Mouse (Mus musculus) 3134 (cell line): ENCODE data around the gene Auh.

ENCODE experiments used
- DNase-seq: peaks from one replicate; pipeline ENCODE4 v3.0.0-alpha.2; 2011; ENCODE audit warnings: low spot score; ENCODE audit not compliant: insufficient read length; ENCODE audit errors: extremely low read depth

The Auh gene

GRCm38 (mm10) chr13:52845618-52846017, 83.9 kb downstream of the Auh start:
- no peak for DNase-seq

- DNase-seq: no peak
These were observed 85.8 kb downstream of the Auh start for GRCm38 (mm10) chr13:52843536-52844178.

GRCm38 (mm10) chr13:52836231-52836630, 93.2 kb downstream of the Auh start:
- DNase-seq: no peak

- DNase-seq: no peak
These were observed 94.9 kb downstream of the Auh start for GRCm38 (mm10) chr13:52834591-52834990.

- no peak for DNase-seq
These were observed 95.7 kb downstream of the Auh start for GRCm38 (mm10) chr13:52833748-52834147.

GRCm38 (mm10) chr13:52833220-52833619, 96.3 kb downstream of the Auh start:
- peak; percentile 24 for DNase-seq

GRCm38 (mm10) chr13:52832481-52833170, 96.9 kb downstream of the Auh start:
- DNase-seq: no peak

- DNase-seq: no peak
These were observed 98.3 kb downstream of the Auh start for GRCm38 (mm10) chr13:52831037-52831757.

- DNase-seq: peak; percentile 55
These were observed 100.4 kb downstream of the Auh start for GRCm38 (mm10) chr13:52828946-52829523.

GRCm38 (mm10) chr13:52828217-52828616, 101.3 kb downstream of the Auh start:
- DNase-seq: peak; percentile 25

GRCm38 (mm10) chr13:52826666-52827065, 102.8 kb downstream of the Auh start:
- DNase-seq: no peak

- DNase-seq: no peak
These were observed 104.7 kb downstream of the Auh start for GRCm38 (mm10) chr13:52824754-52825153.

GRCm38 (mm10) chr13:52822165-52823149, 107.0 kb downstream of the Auh start:
- peak; percentile 72 for DNase-seq

GRCm38 (mm10) chr13:52821571-52821970, 107.9 kb downstream of the Auh start:
- peak; percentile 68 for DNase-seq

GRCm38 (mm10) chr13:52819901-52820300, 109.6 kb downstream of the Auh start:
- no peak for DNase-seq

- peak; percentile 59 for DNase-seq
These were observed 110.7 kb downstream of the Auh start for GRCm38 (mm10) chr13:52818760-52819159.

- DNase-seq: no peak
These were observed 111.4 kb downstream of the Auh start for GRCm38 (mm10) chr13:52817991-52818491.

- DNase-seq: no peak
These were observed 115.7 kb downstream of the Auh start for GRCm38 (mm10) chr13:52813750-52814149.

GRCm38 (mm10) chr13:52812549-52813515, 116.6 kb downstream of the Auh start:
- DNase-seq: no peak
